Mouse (Mus musculus): ENCODE data around the gene Aup1. TPM values are rescaled to one million over a fixed set of nuclear protein-coding genes. Genes with fewer than 3 reads are reported as not detected.

Aup1 gene
- polyA plus RNA-seq, 1 experiment from 2014 or later, result 221 TPM

DNA sequence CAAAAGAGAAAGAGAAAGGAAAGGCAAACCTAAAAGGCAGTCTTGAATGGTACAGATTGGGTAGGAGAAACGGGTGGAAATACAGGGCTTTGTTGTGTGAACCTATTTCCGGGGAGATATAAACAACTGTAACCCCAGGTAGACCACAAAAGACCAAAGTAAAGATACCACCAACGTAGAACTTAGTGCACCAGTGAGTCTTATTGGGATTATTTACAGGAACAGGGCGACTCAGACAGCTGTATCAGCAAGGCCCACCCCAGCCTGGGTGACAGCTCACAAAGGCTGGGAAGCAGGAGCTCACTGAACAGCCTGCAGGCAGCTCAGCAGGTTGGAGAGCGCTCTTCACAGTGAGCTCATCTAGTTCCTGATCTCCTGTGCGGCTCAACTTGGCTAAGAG, 41.6 kb downstream of the Aup1 start:
- 51% methylated on average over 6 of the region's 6 CpGs for WGBS
- no peaks in the 10 kb centered on the region for H3K9me3 ChIP-seq (replicated peaks)

DNA sequence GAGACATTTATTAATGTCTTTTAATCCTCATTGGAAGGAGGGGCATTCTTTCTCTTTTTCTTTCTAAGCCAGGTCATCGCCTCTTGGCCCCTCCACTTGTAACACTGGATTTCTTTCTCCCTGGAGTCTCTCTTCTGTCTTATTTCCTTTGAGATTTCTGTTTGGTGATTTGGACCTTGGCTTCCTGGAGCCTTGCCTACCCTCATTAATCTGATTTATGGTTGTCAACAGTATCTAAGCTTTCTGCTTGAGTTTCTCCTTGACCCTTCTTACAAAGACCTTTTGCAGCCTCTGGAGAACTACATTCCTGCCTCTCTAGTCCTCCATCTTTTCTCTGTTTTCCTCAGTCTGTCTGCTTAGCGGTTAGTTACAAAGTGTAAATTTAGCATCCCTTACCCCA, 44.1 kb downstream of the Aup1 start:
- Histone ChIP-seq H3K36me3 (no peaks in the 10 kb centered on the region), H3K4me1 (peaks cover 26% of the 10 kb centered on the region), H3K9ac (no peak overlapping the region), H3K27ac (peak overlapping the region; percentile 75; the same call in 1 of the 2 replicates), H3K27me3 (no peaks in the 10 kb centered on the region), H3K4me2 (no peak overlapping the region), H3K4me3 (replicated peaks) (no peak overlapping the region), H3K9me3 (replicated peaks) (no peaks in the 10 kb centered on the region)
- ATAC-seq (replicated peaks; ENCODE audit: low FRiP score), result no peak
- 23% methylated on average over 2 of the region's 2 CpGs for WGBS

More for the DNA sequence above, 41.6 kb downstream of the Aup1 start:
- H3K4me1 ChIP-seq, result peaks cover 17% of the 10 kb centered on the region
- H3K4me3 ChIP-seq (replicated peaks), result no peak overlapping the region
- H3K9ac ChIP-seq, result no peak overlapping the region
- no peaks in the 10 kb centered on the region for H3K27me3 ChIP-seq
- no peaks in the 10 kb centered on the region for H3K36me3 ChIP-seq
- no peak overlapping the region for H3K27ac ChIP-seq
- H3K4me2 ChIP-seq, result no peak overlapping the region
- ATAC-seq (replicated peaks; ENCODE audit: low FRiP score), result no peak

DNA sequence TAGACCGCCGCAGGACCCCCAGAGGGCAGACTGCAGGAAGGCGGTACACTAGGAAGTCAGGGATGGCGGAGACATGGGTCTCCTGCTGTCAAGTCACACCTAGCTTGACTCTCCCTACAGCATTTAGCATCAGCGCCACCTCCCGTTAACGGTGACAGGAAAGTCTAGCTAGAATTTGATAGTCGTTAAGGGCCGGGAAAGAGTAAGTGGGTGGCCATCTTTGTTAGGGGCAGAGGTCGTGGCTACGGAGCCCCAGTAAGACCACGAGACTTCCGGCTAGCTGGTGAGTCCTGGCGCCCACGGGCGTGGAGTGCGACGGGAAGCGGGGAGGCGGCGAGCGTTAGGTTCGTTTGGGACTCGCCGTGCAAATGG, 47.0 kb downstream of the Aup1 start, which contains the start of the genes Ccdc142 and Gm42688:
TSS of gene Ccdc142 (plus strand) at position 286 of the 372 bp plus-strand sequence.
TSS of gene Gm42688 (plus strand) at position 302 of the 372 bp plus-strand sequence.
- H3K4me1 ChIP-seq, result peaks cover 27% of the 10 kb centered on the region

DNA sequence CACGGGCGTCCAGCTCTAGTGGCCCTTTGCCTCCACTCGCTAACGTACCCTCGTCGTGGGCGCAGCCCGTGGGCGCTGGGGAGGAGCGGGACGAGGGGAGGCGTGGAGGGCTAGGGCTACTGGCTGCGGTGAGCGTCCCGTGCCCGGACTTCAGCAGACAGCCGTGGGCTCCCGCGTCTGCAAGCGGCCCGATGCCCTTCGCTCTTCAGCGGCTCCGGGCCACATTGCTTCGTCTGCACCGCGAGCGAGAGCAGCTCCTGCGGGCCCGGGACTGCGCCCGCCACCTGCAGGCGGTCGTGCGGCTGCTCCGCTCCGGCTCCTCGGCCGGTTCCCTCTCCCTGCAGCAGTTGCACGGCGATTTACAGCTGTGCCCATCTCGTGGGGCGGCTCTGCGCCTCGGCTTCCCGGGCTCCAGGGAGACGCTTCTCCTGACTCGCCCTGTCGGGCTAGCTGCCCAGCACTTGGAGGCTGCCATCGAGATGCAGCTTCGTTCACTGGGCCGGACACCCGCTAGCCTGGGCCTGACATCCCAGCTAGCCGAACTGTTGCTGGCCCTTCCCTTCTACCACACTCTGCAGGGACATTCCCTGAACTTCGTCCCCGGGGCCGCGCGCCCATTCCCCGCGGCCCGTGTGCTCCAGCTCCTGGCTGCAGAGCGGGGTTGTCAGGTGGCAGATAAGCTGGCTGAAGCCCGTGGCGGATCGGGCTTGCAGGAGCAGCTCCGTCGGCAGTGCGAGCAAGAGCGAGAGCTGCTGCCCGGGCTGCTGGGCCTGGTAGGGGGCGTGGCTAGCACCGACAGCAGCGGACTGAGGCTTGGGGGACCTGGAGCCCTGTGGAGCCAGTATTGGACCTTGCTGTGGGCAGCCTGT, 47.6 kb downstream of the Aup1 start:
- under 1% methylated on average over 73 of the region's 74 CpGs for WGBS
- Histone ChIP-seq H3K4me1 (peaks cover 27% of the 10 kb centered on the region), H3K27ac (peak overlapping the region; percentile 89), H3K4me2 (peak overlapping the region; percentile 97), H3K9me3 (replicated peaks) (no peaks in the 10 kb centered on the region), H3K4me3 (replicated peaks) (peak overlapping the region; percentile 80), H3K27me3 (no peaks in the 10 kb centered on the region), H3K9ac (peak overlapping the region; percentile 79), H3K36me3 (peaks cover 15% of the 10 kb centered on the region)
- ATAC-seq (replicated peaks; ENCODE audit: low FRiP score), result peak; percentile 89

More for the DNA sequence above, 47.0 kb downstream of the Aup1 start, which contains the start of the genes Ccdc142 and Gm42688:
- Histone ChIP-seq H3K36me3 (peaks cover 9% of the 10 kb centered on the region), H3K9ac (peak within 1 kb of the TSS; percentile 79), H3K9me3 (replicated peaks) (no peaks in the 10 kb centered on the region), H3K27ac (peak within 1 kb of the TSS; percentile 89), H3K4me2 (peak within 1 kb of the TSS; percentile 97), H3K4me3 (replicated peaks) (peak within 1 kb of the TSS; percentile 80), H3K27me3 (no peaks in the 10 kb centered on the region)
- WGBS, result under 1% methylated on average over 25 of the region's 25 CpGs
- peak; percentile 84 for ATAC-seq (replicated peaks; ENCODE audit: low FRiP score)

DNA sequence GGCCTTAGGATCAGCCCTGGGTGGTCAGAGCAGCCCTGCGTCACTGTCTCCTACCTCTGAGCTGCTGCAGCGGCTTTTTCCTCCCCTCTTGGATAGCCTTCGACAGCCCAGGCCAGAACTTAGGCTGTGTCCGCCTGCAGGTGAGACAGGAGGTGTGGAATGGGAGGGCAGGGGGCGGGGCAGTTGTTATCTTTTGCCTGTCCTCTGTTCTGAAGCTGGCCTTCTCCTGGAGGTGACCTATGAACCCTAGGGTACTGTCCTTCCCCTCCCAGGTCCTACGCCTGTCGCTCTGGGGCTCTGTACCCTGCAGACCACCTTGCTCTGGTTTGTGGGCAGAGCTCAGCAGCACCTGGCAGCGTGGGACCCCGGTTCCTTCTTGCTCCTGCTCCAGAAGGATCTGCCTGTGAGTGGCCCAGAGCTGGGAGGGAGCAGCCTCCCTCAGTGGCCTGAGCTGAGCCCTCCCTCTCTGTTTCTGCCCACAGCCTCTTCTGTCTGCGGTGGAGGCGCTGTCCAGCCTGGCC, 48.9 kb downstream of the Aup1 start:
- no peaks in the 10 kb centered on the region for H3K9me3 ChIP-seq (replicated peaks)
- 57% methylated on average over 11 of the region's 11 CpGs for WGBS
- peaks cover 21% of the 10 kb centered on the region for H3K36me3 ChIP-seq
- H3K27me3 ChIP-seq, result no peaks in the 10 kb centered on the region
- 0 out of 2 replicates have a peak overlapping the region, but pooled peaks have one; percentile 79 for H3K9ac ChIP-seq
- ATAC-seq (replicated peaks; ENCODE audit: low FRiP score), result no peak
- peak overlapping the region; percentile 97 for H3K4me2 ChIP-seq
- H3K4me3 ChIP-seq (replicated peaks), result 0 out of 2 replicates have a peak overlapping the region, but pooled peaks have one; percentile 80
- H3K4me1 ChIP-seq, result peaks cover 36% of the 10 kb centered on the region
- H3K27ac ChIP-seq, result no peak overlapping the region

DNA sequence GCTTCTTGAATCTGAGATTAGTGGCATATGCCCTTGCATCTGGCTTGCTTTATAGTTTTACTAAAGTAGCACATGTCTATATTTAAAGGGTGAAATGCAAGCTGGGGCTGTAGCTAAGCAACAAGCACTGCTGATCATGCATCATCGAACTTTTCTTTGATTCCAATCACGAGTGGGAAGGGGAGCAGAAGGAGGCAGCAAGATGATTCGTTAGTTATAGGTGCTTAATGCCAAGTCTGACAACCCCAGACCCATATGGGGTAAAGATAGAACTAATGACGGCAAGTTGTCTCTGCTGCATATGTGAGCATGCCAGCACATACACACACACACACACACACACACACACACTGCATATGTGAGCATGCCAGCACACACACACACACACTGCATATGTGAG, 49.8 kb downstream of the Aup1 start:
- H3K9ac ChIP-seq, result no peak overlapping the region
- no peaks in the 10 kb centered on the region for H3K9me3 ChIP-seq (replicated peaks)
- no peak for ATAC-seq (replicated peaks; ENCODE audit: low FRiP score)
- no peaks in the 10 kb centered on the region for H3K27me3 ChIP-seq
- H3K36me3 ChIP-seq, result peaks cover 21% of the 10 kb centered on the region
- peaks cover 37% of the 10 kb centered on the region for H3K4me1 ChIP-seq
- 76% methylated on average over 4 of the region's 4 CpGs for WGBS
- H3K27ac ChIP-seq, result no peak overlapping the region
- no peak overlapping the region for H3K4me2 ChIP-seq
- no peak overlapping the region for H3K4me3 ChIP-seq (replicated peaks)

MicroRNAs encoded within 50 kb of the gene (microRNA counts, 519-probe panel; counts per million panel counts)
- microRNA mmu-miR-3470a+mmu-miR-3470b, result 2,163 counts per million, percentile 22 among the panel's probes with 10 or more counts

Small RNA genes within 50 kb of the gene (microRNA-seq; reads per million reads assigned to microRNA genes)
- gene Mir3470a (not detected), gene Mir7040 (not detected)

Other genes starting within 250 kb of the Aup1 start
- 1.3 and 2.1 TPM in 2 replicates for gene Sema4f, start 114.8 kb upstream of the Aup1 start, polyA plus RNA-seq (2015; fragmentation: Nextera tagmentation; extraction: Ambion mirVana)
- 0.24 and 0.43 TPM in 2 replicates for gene M1ap, start 107.6 kb upstream of the Aup1 start, polyA plus RNA-seq (2015; fragmentation: Nextera tagmentation; extraction: Ambion mirVana)
- 13.7 and 14.7 TPM in 2 replicates for gene Dok1, start 21.1 kb upstream of the Aup1 start, polyA plus RNA-seq (2015; fragmentation: Nextera tagmentation; extraction: Ambion mirVana)
- gene Loxl3, start 20.3 kb upstream of the Aup1 start, polyA plus RNA-seq (2015; fragmentation: Nextera tagmentation; extraction: Ambion mirVana), result 18.0 and 21.6 TPM in 2 replicates
- gene Htra2, start 752 bp downstream of the Aup1 start, polyA plus RNA-seq (2015; fragmentation: Nextera tagmentation; extraction: Ambion mirVana), result 83.9 and 87.5 TPM in 2 replicates
- gene Dqx1, start 3.3 kb downstream of the Aup1 start, polyA plus RNA-seq (2015; fragmentation: Nextera tagmentation; extraction: Ambion mirVana), result 3.1 and 4.0 TPM in 2 replicates
- 0.69 and 3.6 TPM in 2 replicates for gene Tlx2, start 15.8 kb downstream of the Aup1 start, polyA plus RNA-seq (2015; fragmentation: Nextera tagmentation; extraction: Ambion mirVana)
- 36.5 and 37.8 TPM in 2 replicates for gene Pcgf1, start 23.3 kb downstream of the Aup1 start, polyA plus RNA-seq (2015; fragmentation: Nextera tagmentation; extraction: Ambion mirVana)
- gene Lbx2, start 31.8 kb downstream of the Aup1 start, polyA plus RNA-seq (2015; fragmentation: Nextera tagmentation; extraction: Ambion mirVana), result 7.5 and 9.6 TPM in 2 replicates
- 2.7 and 3.3 TPM in 2 replicates for gene Ccdc142, start 47.1 kb downstream of the Aup1 start, polyA plus RNA-seq (2015; fragmentation: Nextera tagmentation; extraction: Ambion mirVana)
- gene Gm42688, start 47.1 kb downstream of the Aup1 start, polyA plus RNA-seq (2015; fragmentation: Nextera tagmentation; extraction: Ambion mirVana), result 2.9 and 3.0 TPM in 2 replicates
- 134 and 147 TPM in 2 replicates for gene Mrpl53, start 54.5 kb downstream of the Aup1 start, polyA plus RNA-seq (2015; fragmentation: Nextera tagmentation; extraction: Ambion mirVana)
- 56.3 and 58.9 TPM in 2 replicates for gene Mogs, start 61.0 kb downstream of the Aup1 start, polyA plus RNA-seq (2015; fragmentation: Nextera tagmentation; extraction: Ambion mirVana)
- 132 and 144 TPM in 2 replicates for gene Wbp1, start 67.0 kb downstream of the Aup1 start, polyA plus RNA-seq (2015; fragmentation: Nextera tagmentation; extraction: Ambion mirVana)
- gene Ino80b, start 70.9 kb downstream of the Aup1 start, polyA plus RNA-seq (2015; fragmentation: Nextera tagmentation; extraction: Ambion mirVana), result 15.9 and 17.1 TPM in 2 replicates
- 31.5 and 33.7 TPM in 2 replicates for gene Rtkn, start 80.9 kb downstream of the Aup1 start, polyA plus RNA-seq (2015; fragmentation: Nextera tagmentation; extraction: Ambion mirVana)
- gene Wdr54, start 101.9 kb downstream of the Aup1 start, polyA plus RNA-seq (2015; fragmentation: Nextera tagmentation; extraction: Ambion mirVana), result 6.6 and 8.3 TPM in 2 replicates
- 1.6 and 2.4 TPM in 2 replicates for gene 1700003E16Rik, start 101.9 kb downstream of the Aup1 start, polyA plus RNA-seq (2015; fragmentation: Nextera tagmentation; extraction: Ambion mirVana)
- 89.2 and 93.9 TPM in 2 replicates for gene Dctn1, start 111.4 kb downstream of the Aup1 start, polyA plus RNA-seq (2015; fragmentation: Nextera tagmentation; extraction: Ambion mirVana)
- gene Slc4a5, start 165.3 kb downstream of the Aup1 start, polyA plus RNA-seq (2015; fragmentation: Nextera tagmentation; extraction: Ambion mirVana), result 0.44 and 0.59 TPM in 2 replicates